Mouse (Mus musculus): ENCODE results near the gene Shc2. TPM values are rescaled to one million over a fixed set of nuclear protein-coding genes. Genes with fewer than 3 reads are reported as not detected.

Gene Shc2
- polyA plus RNA-seq, 1 experiment from 2014 or later = 16.7 TPM

DNA sequence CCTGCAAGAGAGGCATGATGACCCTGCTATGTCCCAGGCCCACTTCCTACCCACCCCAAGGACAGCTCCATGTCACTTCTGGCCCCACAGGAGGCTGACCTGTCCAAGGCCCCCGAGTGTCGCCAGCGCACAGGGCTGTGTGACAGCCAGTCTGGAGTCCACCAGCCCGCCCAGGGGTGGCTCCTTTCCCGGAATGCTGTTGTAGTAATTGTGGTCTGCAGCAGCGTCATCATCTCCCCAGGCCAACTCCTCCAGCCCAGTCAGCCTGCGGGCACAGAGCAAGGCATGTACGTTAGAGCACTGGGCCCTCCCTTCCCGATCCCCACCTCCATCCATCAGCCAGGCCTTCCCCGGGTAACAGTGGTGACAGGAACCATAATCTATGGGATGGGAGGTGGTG is 11.6 kb downstream of the Shc2 start:
- no peak overlapping the region for H3K4me3 ChIP-seq (ENCODE audit: low read depth, low read length)
- no peaks in the 10 kb centered on the region for H3K27me3 ChIP-seq (ENCODE audit: control insufficient read depth, insufficient read depth, low read length)
- no peaks in the 10 kb centered on the region for H3K36me3 ChIP-seq (ENCODE audit: control insufficient read depth, insufficient read depth, low read length)
- H3K27ac ChIP-seq (ENCODE audit: low read depth, low read length) = no peak overlapping the region
- no peaks in the 10 kb centered on the region for H3K9me3 ChIP-seq (ENCODE audit: control insufficient read depth, low read length)
- no peak overlapping the region for H3K4me2 ChIP-seq (ENCODE audit: low read depth, low read length)
- no peak overlapping the region for H3K9ac ChIP-seq (replicated peaks; ENCODE audit: low read depth, low read length)
- no peak for ATAC-seq (ENCODE audit: low read depth)
- H3K4me1 ChIP-seq (ENCODE audit: control insufficient read depth, insufficient read depth, low read length) = no peaks in the 10 kb centered on the region
- whole genome bisulfite sequencing = 86% methylated on average over 10 of the region's 10 CpGs

DNA sequence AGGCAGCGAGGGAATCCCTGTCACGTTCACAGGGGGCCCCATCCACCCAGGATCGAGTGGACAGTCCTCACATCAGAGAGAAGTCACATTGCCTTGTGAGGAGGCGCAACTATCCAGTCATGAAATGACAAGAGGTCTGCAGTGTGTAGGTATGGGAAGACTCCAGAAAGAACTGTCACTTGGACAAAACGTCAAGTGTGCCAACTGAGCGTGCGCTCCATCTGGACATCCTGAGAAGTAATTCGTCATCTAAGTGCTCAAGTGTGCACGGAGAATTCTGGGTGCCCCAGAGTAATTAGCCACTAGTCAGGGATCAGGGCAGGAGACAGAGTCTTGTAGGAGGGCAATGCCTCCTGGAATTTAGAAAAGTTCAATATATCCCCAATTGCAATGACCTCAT is 12.3 kb downstream of the Shc2 start:
- WGBS = 83% methylated on average over 9 of the region's 9 CpGs
- no peaks in the 10 kb centered on the region for H3K27me3 ChIP-seq (ENCODE audit: control insufficient read depth, insufficient read depth, low read length)
- ATAC-seq (ENCODE audit: low read depth) = no peak
- H3K4me2 ChIP-seq (ENCODE audit: low read depth, low read length) = no peak overlapping the region
- no peaks in the 10 kb centered on the region for H3K36me3 ChIP-seq (ENCODE audit: control insufficient read depth, insufficient read depth, low read length)
- H3K9ac ChIP-seq (replicated peaks; ENCODE audit: low read depth, low read length) = no peak overlapping the region
- H3K27ac ChIP-seq (ENCODE audit: low read depth, low read length) = no peak overlapping the region
- no peaks in the 10 kb centered on the region for H3K9me3 ChIP-seq (ENCODE audit: control insufficient read depth, low read length)
- H3K4me1 ChIP-seq (ENCODE audit: control insufficient read depth, insufficient read depth, low read length) = no peaks in the 10 kb centered on the region
- H3K4me3 ChIP-seq (ENCODE audit: low read depth, low read length) = no peak overlapping the region

DNA sequence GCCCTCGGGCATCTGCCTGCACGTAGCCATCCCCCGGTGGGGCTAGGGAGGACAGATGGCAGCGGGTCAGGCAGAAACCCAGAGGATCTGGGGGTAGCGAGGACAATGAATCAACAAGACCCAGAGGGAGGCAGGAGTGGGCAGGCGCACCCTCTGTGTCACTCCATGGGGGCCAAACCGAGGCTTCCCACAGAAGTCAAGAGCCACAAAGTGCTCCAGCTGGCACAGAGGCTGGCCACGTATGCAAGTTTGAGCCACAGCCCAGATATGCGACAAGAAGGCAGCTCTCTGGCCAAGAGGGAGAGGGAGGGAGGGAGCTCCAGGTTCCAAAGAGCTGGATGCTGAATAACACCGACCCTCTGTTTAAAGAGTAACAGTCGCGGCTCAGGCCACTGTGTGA is 13.8 kb downstream of the Shc2 start:
- Histone ChIP-seq H3K27ac (ENCODE audit: low read depth, low read length) (no peak overlapping the region), H3K27me3 (ENCODE audit: control insufficient read depth, insufficient read depth, low read length) (no peaks in the 10 kb centered on the region), H3K4me1 (ENCODE audit: control insufficient read depth, insufficient read depth, low read length) (no peaks in the 10 kb centered on the region), H3K4me3 (ENCODE audit: low read depth, low read length) (no peak overlapping the region), H3K9me3 (ENCODE audit: control insufficient read depth, low read length) (no peaks in the 10 kb centered on the region), H3K9ac (replicated peaks; ENCODE audit: low read depth, low read length) (no peak overlapping the region), H3K36me3 (ENCODE audit: control insufficient read depth, insufficient read depth, low read length) (no peaks in the 10 kb centered on the region), H3K4me2 (ENCODE audit: low read depth, low read length) (no peak overlapping the region)
- no peak for ATAC-seq (ENCODE audit: low read depth)
- WGBS = 65% methylated on average over 12 of the region's 12 CpGs

DNA sequence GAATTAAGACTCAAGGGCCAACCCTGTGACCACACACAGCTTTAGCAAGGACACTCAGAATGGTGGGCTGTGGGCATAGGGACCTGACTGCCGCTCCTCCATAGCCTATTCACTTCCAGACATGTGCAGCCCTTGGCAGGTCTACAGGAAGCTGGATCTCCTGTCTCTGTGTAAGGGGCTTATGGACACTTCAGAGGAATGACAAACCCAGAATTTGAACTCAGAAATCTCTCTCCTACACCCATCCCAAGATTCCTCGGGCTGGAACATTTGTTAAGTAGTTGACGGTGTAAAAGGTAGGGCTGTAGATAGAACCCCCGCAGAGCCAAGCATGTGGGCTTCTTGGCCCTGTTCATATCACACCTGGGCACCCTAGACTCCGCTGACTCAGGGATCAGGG is 21.3 kb downstream of the Shc2 start:
- WGBS = 86% methylated on average over 5 of the region's 5 CpGs

GRCm38 (mm10) chr10:79615860-79616259 is 21.9 kb downstream of the Shc2 start:
- Histone ChIP-seq H3K4me3 (ENCODE audit: low read depth, low read length) (no peak overlapping the region), H3K36me3 (ENCODE audit: control insufficient read depth, insufficient read depth, low read length) (no peaks in the 10 kb centered on the region), H3K9ac (replicated peaks; ENCODE audit: low read depth, low read length) (no peak overlapping the region), H3K9me3 (ENCODE audit: control insufficient read depth, low read length) (no peaks in the 10 kb centered on the region), H3K4me1 (ENCODE audit: control insufficient read depth, insufficient read depth, low read length) (peaks cover 19% of the 10 kb centered on the region; the same call in 1 of the 2 replicates), H3K27me3 (ENCODE audit: control insufficient read depth, insufficient read depth, low read length) (peaks cover 16% of the 10 kb centered on the region), H3K27ac (ENCODE audit: low read depth, low read length) (no peak overlapping the region), H3K4me2 (ENCODE audit: low read depth, low read length) (no peak overlapping the region)
- 14% methylated on average over 8 of the region's 8 CpGs for WGBS
- ATAC-seq (ENCODE audit: low read depth) = no peak

More for the DNA sequence above, 21.3 kb downstream of the Shc2 start:
- Histone ChIP-seq H3K9ac (replicated peaks; ENCODE audit: low read depth, low read length) (no peak overlapping the region), H3K36me3 (ENCODE audit: control insufficient read depth, insufficient read depth, low read length) (no peaks in the 10 kb centered on the region), H3K4me3 (ENCODE audit: low read depth, low read length) (no peak overlapping the region), H3K4me2 (ENCODE audit: low read depth, low read length) (no peak overlapping the region), H3K9me3 (ENCODE audit: control insufficient read depth, low read length) (no peaks in the 10 kb centered on the region), H3K27ac (ENCODE audit: low read depth, low read length) (no peak overlapping the region), H3K27me3 (ENCODE audit: control insufficient read depth, insufficient read depth, low read length) (peaks cover 16% of the 10 kb centered on the region), H3K4me1 (ENCODE audit: control insufficient read depth, insufficient read depth, low read length) (peaks cover 19% of the 10 kb centered on the region; the same call in 1 of the 2 replicates)
- ATAC-seq (ENCODE audit: low read depth) = no peak

DNA sequence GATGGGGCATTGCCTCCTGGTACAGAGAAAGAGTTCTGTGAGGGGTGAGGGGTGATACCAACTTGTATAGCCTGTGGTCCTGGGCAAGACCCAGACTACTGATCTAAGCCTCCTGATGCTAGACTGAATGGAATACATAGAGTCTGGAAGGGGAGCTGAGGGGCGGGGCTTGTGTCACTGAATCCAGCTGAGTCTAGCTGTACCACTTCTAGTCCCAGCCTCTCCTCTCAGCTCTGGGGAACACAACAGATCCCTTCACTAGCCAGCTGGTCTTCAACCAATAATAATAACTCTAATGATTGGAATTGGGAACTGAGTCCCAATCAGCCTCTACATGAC is 23.4 kb downstream of the Shc2 start:
- Histone ChIP-seq H3K9ac (replicated peaks; ENCODE audit: low read depth, low read length) (no peak overlapping the region), H3K4me3 (ENCODE audit: low read depth, low read length) (peak overlapping the region; percentile 57), H3K27me3 (ENCODE audit: control insufficient read depth, insufficient read depth, low read length) (peaks cover 16% of the 10 kb centered on the region), H3K27ac (ENCODE audit: low read depth, low read length) (no peak overlapping the region), H3K4me2 (ENCODE audit: low read depth, low read length) (peak overlapping the region; percentile 90; the same call in 1 of the 2 replicates), H3K9me3 (ENCODE audit: control insufficient read depth, low read length) (no peaks in the 10 kb centered on the region), H3K36me3 (ENCODE audit: control insufficient read depth, insufficient read depth, low read length) (no peaks in the 10 kb centered on the region), H3K4me1 (ENCODE audit: control insufficient read depth, insufficient read depth, low read length) (peaks cover 19% of the 10 kb centered on the region; the same call in 1 of the 2 replicates)
- WGBS = 93% methylated on average over 1 of the region's 1 CpGs
- no peak for ATAC-seq (ENCODE audit: low read depth)

GRCm38 (mm10) chr10:79613578-79614304 is 24.0 kb downstream of the Shc2 start, which contains the start of gene C2cd4c:
Gene C2cd4c (minus strand): TSS chr10:79614025.
- no peaks in the 10 kb centered on the region for H3K36me3 ChIP-seq (ENCODE audit: control insufficient read depth, insufficient read depth, low read length)
- no peaks in the 10 kb centered on the region for H3K9me3 ChIP-seq (ENCODE audit: control insufficient read depth, low read length)
- no peak within 1 kb of the TSS for H3K27ac ChIP-seq (ENCODE audit: low read depth, low read length)
- H3K27me3 ChIP-seq (ENCODE audit: control insufficient read depth, insufficient read depth, low read length) = peaks cover 16% of the 10 kb centered on the region
- peaks cover 19% of the 10 kb centered on the region; the same call in 1 of the 2 replicates for H3K4me1 ChIP-seq (ENCODE audit: control insufficient read depth, insufficient read depth, low read length)
- H3K9ac ChIP-seq (replicated peaks; ENCODE audit: low read depth, low read length) = peak within 1 kb of the TSS; percentile 65
- H3K4me2 ChIP-seq (ENCODE audit: low read depth, low read length) = peak within 1 kb of the TSS; percentile 90
- peak within 1 kb of the TSS; percentile 57 for H3K4me3 ChIP-seq (ENCODE audit: low read depth, low read length)
- WGBS = under 1% methylated on average over 57 of the region's 60 CpGs
- ATAC-seq (ENCODE audit: low read depth) = peak; percentile 89

DNA sequence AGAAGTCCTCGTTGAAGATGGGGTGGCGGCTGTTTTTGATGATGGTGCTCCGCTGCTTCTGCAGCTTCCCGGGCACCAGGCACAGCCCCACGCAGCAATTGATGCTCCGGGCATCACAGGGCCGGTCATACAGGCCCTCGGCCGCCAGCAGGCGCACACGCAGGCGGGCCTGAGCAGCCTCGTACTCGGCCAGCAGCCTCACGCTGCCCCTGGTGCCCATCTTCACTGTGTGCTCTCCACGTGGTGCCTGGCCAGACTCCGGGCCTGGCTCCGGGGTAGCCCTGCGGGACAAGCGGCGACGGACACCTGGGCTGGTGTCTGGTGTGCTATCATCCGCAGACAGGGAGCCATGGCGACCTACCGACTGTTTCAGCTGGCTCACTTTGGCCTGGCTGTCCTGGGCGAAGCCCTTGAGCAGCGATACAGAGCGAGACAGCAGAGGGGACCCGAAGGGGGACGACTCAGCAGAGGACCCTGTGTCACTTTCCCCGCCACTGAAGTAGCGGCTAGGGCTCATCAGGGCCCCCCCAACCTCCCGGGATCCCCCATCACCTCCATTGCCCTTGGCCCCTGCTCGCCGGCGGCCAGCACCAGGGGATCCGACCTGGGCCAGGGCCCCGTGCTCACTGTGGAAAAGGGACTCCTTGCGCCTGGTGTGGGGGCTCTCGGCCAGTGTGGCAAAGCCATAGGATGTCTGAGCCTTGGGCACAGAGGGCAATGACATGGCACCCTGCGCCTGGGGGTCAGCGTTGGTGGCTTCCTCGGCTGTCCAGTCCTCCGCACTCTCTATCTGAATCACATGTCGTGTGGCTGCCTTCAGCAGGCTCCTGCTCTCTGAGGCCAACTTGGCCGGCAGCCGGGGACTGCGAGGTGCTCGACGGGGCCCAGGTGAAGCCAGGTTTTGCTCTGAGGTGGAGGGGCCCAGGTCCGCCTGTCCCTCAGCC is 25.3 kb downstream of the Shc2 start:
- ATAC-seq (ENCODE audit: low read depth) = peak; percentile 36; the same call in 1 of the 2 replicates

More for the DNA sequence above, 25.3 kb downstream of the Shc2 start:
- Histone ChIP-seq H3K9ac (replicated peaks; ENCODE audit: low read depth, low read length) (0 out of 2 replicates have a peak overlapping the region, but pooled peaks have one; percentile 21), H3K9me3 (ENCODE audit: control insufficient read depth, low read length) (no peaks in the 10 kb centered on the region), H3K4me3 (ENCODE audit: low read depth, low read length) (peak overlapping the region; percentile 57; the same call in 1 of the 2 replicates), H3K27me3 (ENCODE audit: control insufficient read depth, insufficient read depth, low read length) (peaks cover 16% of the 10 kb centered on the region), H3K36me3 (ENCODE audit: control insufficient read depth, insufficient read depth, low read length) (no peaks in the 10 kb centered on the region), H3K4me1 (ENCODE audit: control insufficient read depth, insufficient read depth, low read length) (peaks cover 19% of the 10 kb centered on the region; the same call in 1 of the 2 replicates), H3K27ac (ENCODE audit: low read depth, low read length) (no peak overlapping the region), H3K4me2 (ENCODE audit: low read depth, low read length) (peak overlapping the region; percentile 90)
- WGBS = 8% methylated on average over 51 of the region's 51 CpGs
